Mouse (Mus musculus) spleen, postnatal 36 days (tissue): ENCODE data around the gene Homez.

Experiments used
- DNase-seq, 2 experiments: peaks; one replicate each; pipeline ENCODE4 v3.0.0; 2022; ENCODE audit warnings: low spot score in 2 of 2, mixed read lengths in 1 of 2

Gene Homez

DNA sequence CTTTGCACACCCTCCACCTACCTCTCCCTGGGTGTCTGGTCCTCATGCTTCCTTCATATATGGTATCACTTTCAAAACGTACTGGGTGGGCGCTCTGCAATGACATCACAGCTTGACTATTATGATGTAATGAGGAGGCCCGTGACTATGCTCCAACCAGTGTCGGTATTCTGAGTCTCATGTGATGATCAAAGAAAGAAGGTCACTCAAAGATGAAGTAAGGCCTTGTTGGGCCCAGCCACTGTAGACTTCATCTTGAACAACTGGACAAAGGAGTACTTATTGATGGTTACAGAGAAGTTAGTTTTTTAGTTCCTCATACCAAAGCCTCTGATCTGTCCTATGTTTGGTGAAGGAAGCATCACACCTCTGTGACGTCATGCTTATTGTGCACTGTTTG is at the start of gene Homez:
Gene Homez, minus strand, starts transcription at position 101 of the 400 bp plus-strand sequence.
- no peak for DNase-seq

DNA sequence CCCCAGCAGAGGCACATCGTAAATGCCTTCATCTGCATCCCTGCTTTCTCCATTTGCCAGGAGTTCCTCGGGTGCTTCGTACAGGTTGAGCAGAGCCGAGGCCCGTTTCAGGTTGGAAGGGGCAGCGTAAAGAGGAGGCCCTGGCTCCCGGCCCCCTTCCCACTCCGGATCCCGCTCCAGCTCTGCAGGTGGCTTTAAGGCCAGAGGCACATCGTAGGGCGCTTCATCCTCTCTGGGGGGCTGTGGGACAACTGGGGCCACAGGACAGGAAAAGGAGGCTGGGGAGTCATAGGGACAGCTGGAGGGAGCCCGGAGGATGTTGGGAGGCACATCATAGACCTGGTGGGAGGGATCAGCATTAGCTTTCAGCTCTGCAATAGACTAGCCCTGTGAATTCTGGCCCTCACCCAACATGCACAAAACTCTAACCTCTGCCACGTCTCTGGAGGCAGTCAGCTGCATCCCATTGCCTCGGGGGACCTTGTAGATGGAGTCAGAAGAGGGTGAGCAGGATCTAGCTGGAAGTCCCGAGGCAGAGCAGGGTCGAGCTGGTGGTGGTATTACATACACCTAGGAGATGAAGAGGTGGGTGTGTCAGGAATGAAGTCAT is 49.4 kb upstream of the Homez start:
- DNase-seq, result no peak

DNA sequence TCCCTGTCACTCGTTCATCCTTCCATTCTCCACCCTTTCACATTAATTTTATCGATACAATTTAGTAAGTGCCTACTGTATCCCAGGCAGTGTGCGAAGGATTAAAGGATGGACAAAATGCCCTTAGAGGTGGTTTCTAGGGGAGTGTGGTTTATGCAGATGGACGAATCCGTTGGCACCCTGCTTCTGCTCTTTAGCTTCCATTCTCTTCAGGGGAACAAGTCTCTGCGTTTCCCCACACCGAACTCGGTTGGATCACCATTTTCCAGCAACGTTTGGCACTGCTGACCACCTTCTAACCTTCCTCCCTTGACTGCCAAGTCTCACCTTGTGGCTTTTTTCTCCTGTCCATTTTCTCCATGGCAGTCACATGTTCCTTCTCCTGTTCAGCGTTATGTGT is 42.6 kb upstream of the Homez start:
- no peak for DNase-seq

DNA sequence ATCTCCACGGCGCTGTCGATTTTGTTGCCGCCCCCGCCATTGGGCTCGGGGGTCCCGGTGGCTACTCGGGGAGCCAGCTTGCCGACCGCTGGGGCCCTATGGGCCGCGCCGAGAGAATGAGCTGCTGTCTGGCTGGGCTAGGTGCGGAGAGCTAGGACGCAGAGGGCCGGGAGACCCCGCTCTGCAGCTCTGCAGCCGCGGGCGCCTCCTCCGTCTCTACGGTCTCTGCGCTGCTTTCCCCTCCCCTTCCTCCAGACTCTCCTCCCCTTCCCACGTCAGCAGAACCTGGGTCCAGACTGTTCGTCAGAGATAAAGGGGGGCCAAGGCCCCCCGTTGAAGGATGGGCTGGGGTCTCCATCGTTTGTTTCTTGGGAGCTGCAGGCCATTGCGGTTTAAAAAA is 42.1 kb upstream of the Homez start, which contains the start of gene Slc22a17:
Gene Slc22a17, minus strand, starts transcription at position 247 of the 400 bp plus-strand sequence.
- DNase-seq, result peak; percentile 30 to 50

DNA sequence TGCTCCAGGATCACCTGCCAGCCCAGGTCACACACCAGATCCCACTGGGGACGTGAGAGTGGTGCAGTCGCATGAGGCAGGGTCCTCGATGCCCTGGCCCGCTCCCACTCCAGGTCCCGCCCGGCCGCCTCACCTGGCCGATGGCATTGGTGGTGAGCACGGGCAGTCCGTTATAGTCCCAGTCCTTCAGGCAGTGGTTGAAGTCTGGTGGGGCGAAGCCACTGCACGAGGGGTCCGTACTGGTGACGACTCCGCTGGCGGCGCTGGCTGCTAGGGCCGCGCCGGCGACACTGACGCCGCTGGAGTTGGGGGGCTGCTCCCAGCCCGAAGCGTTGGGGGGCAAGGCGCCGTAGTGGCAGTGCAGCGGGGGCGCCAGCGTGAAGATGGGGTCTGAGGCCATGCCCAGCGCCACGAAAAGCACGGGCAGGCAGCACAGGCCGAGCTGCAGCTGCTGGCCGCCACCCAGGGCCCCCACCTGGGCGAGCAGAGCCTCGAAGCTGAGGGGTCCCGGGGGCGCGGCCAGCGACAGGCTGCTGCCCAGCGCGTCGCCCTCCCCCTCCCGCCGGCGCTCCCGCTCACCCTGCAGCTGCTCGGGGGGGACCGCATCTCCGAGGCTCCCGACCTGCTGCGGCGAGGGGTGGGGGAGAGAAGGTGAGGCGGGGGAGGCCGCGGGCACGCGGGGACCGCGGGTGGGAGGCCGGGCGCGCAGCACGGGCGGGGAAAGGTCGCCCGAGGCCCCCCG is 41.5 kb upstream of the Homez start:
- DNase-seq, result no peak

DNA sequence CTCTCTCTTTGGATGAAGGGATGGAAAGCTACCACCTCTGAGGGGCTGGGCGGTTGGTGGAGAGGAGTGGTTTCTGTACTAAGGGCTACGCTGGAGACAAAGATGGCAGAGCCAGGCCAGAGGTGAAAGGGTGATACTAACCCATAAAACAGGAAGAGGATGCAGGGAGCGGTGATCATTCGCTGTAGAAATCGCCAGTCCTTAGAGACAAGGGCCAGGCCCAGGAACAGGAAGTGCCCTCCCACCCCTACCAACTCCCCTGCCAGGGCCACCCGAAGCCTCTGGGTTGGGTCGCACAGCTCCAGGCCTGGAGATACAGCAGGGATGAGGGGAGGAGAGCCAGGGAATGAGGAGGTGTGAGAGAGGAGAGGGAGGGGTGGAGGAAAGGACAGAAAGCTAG is 37.9 kb upstream of the Homez start:
- no peak for DNase-seq

DNA sequence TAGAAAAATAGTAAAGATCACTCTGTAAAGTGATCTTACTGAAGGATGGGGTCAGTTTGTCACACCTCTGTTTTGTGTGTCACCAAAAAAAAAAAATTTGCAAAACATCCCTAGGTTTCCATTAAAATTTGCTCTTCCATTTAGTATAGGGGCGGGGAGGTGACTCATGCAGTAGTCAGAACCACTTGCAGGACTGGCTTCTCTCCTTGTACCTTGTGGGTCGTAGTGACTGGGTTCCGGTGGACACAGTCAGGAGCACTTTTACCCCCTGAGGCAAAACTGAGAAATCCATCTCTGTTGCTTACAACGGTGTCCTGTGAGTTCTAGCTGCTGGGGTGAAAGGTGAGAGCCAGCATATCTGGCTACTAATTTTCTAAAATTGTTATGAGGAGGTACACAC is 32.9 kb upstream of the Homez start:
- DNase-seq, result no peak

DNA sequence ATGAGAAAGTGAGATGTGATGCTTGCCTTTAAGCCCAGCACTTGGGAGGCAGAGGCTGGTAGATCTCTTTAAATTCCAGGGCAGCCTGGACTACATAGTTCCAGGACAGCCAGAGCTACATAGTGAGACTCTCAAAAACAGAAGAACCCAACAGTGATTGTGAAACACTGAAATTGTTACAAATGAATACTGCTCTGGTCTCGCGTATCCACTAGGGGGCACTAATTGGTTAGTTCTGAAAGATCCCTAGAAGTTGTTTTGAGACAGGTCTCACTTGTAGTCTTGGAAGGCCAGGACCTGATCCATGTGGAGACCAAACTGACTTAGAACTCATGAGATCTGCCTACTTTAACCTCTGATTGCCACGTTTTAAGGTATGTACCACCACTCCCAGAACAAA is 29.6 kb upstream of the Homez start:
- peak; percentile 34 to 60 for DNase-seq

DNA sequence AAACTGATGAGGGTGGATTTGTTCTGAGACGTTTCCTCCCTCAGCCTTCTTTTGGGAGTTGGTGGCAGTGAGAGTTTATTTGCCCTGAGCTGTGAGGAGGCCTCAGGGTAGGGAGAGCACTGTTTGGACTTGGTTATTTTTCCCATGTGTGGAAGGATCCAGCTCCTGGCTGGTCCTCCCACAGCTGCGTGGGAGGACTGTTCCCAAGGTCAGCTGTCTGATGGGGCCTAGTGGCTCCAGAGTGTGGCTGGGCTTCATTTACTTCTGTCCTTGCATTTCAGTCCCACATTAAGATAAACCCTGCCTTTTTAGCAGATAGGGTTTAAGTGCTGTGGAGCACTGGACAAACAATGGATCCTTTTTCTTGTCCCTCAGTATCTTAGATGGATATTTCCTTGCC is 26.7 kb upstream of the Homez start:
- DNase-seq, result no peak

DNA sequence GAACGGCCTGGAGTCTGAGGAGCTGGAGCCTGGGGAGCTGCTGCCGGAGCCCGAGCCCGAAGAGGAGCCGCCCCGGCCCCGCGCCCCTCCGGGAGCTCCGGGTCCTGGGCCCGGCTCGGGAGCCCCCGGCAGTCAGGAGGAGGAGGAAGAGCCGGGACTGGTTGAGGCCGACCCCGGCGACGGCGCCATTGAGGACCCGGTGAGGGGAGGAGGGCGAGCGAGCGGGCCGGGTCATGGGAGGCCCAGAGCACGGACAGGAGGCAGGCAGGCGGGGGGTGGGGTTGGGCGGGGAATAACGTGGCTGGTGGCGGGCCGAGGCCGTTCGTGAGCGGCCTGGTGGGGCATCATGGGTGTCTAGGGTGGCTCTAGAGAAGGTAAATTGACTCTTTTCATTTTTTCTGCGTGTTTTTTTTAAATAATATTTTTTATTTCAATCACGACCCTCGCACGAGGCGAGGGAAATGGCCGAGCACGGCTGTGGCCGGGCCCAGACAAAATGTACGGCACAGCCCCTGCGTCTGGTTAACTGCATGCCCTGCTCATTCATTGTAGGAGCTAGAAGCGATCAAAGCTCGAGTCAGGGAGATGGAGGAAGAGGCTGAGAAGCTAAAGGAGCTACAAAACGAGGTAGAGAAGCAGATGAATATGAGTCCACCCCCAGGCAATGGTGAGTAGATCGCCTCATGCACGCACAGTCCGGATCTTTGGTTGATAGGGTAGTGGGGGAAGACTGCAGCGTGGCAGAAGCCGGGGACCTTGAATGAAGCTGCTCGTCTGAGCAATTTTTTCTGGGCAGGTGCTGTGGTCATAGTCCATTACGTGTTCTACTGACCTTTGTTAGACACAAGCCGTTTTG is 23.8 kb upstream of the Homez start:
- peak; percentile 53 to 57 for DNase-seq

DNA sequence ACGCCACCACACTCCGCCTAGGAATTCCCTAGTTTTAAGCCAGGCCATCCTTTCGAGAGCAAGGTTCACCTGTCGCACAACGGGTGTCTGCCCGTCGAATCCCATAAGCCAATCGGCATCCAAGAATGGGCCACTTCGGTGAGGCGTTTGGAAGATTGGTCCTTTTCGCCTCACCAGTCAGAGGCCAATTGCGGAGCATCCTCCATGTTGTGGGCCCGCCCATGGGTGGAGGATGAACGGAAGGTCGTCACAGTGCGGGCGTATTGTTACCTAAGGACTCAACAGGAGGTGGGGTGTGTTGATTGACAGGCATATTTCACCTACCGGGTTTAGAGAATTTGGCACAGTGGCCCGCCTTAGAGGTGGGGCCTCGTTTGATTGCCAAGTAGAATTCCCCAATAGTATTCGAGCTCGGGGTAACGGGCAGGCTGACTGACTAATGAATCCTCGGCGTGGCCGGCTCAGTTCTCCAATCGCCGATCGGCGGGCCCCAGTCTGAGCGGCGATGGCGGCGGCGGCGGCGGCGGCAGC is 23.0 kb upstream of the Homez start:
- DNase-seq, result peak; percentile 98 to 99

DNA sequence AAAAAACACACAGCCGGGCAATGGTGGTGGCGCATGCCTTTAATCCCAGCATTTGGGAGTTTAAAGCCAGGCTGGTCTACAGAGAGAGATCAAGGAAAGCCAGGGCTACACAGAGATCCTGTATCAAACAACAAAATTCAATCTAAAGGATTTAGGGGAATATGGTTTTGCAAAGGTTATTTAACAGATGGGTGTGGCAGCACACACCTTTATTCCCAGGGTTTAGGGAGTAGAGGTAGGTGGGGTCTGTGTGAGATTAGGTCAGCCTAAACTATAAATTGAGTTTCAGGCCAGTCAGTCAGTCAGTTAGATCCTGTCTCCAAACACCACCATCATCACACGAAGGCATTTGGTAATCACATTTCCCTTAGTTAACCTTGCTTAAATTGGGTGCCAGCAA is 21.4 kb upstream of the Homez start, which contains the start of gene Pabpn1:
Gene Pabpn1, plus strand, starts transcription at position 301 of the 400 bp plus-strand sequence.
- no peak for DNase-seq

DNA sequence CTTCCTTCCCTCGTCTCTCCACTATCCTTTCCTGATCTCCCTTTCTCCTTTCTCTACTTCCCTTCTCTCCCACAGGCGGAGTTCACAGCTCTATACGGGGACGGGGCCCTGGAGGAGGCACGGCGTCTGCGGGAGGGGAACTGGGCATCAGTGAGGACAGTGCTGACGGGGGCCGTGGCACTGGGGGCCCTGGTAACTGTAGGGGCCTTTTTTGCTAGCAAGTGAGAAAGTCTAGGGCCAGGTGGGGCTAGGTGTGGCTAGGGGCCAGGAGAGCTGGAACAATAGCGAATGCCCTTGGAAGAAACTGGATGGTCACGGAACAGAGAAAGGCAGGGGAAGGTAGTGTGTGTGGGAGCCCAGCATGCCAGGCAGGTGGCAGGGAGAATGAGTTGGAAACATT is 14.5 kb upstream of the Homez start:
- no peak for DNase-seq

DNA sequence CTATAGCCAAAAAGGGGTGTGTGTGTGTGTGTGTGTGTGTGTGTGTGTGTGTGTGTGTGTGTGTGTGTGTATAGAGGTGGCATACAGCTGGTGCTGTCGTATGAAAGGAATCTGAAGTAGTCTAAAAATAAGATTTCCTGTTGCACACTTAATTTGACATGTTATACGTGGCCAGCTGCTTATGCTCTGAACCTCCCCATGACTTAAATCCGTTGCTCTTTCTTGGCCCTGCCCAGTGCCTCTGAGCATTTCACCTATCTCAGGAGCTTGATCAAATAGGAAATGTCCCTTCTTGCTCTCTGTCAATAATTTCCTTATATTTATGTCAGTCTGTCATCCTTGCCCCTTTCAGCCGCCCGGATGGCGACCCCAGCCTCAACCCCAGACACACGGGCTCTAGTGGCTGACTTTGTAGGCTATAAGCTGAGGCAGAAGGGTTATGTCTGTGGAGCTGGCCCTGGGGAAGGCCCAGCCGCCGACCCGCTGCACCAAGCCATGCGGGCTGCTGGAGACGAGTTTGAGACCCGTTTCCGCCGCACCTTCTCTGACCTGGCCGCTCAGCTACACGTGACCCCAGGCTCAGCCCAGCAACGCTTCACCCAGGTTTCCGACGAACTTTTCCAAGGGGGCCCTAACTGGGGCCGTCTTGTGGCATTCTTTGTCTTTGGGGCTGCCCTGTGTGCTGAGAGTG is 13.4 kb upstream of the Homez start:
- DNase-seq, result no peak

DNA sequence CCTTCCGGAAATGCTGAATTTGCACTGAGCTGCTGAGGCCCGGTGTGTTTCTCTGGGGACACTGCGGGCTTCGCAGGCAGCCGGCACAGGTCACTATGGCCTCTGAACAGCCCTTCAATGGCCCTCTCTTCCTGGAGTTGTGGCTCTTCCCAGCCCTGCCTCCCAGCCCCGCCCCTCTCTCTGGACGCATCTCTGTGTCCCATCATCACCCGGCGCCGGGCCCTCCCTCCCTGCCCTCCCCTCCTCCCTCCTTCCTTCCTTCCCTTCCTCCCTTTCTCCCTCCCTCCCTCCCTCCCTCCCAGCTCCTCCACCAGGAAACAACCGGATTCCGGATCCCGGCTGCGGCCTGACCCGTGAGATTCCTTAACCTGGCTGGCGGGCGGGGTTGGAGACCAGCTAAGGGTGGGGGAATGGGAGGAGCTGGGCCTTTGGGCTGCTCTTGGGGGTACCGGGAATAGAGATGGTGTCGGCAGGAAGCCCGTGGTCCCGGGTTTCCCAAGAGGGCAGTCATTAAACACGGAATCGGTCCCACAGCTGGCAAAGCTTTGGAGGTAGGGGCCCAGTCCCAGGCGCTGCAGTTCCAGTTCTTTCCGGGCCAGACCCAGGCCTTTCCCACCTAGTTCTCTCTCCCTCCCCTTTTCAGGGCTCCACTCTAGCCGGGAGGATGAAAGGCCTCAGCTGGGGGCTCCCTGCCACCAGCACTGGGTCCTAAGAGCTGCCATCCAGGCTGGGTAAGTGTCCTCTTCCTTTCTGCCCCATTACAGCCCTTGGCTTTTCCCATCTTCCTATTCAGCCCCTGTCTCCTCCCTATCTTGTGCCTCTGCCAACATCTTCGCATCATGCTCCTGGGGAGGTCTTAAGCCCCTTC is 12.6 kb upstream of the Homez start, which contains the start of the genes Bcl2l2 and Gm20521:
Gene Bcl2l2, plus strand, starts transcription at position 224 of the 868 bp plus-strand sequence.
Gene Gm20521, plus strand, starts transcription at position 288 of the 868 bp plus-strand sequence.
- peak; percentile 31 to 46 for DNase-seq

DNA sequence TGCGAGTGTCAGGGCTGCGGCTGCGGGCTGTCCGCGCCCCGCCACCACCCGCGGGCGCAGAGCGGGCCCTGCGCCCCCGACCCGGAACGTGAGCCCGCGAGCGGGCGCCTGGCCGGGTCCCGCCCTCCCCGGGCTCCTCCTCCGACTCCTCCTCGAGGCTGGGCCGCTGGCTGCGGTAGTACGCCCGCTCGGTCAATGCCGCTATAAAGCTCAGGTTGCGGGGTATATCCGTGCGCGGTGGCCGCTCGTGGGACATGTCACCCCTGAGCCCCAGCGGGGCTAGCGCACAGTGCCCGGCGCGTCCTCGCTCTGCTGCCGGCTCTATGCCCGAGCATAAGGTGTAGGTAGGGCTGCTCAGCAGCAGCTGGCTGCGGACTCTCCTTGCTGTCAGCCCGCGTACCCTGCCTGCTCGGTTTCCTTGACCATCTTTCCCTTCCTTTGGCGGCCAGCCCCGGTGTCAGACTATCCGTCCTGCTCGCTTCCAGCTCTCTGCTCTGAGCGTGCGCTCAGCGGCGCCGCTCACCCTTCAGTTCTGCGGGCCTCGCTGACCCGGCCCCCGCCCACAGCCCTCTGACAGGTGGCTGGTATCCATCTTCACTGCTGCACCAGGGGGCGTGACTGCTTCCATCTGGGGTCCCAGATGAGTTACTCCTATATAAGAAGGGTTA is 6.4 kb upstream of the Homez start, which contains the start of gene Ppp1r3e:
Gene Ppp1r3e, minus strand, starts transcription at position 503 of the 668 bp plus-strand sequence.
- peak; percentile 37 to 60 for DNase-seq

DNA sequence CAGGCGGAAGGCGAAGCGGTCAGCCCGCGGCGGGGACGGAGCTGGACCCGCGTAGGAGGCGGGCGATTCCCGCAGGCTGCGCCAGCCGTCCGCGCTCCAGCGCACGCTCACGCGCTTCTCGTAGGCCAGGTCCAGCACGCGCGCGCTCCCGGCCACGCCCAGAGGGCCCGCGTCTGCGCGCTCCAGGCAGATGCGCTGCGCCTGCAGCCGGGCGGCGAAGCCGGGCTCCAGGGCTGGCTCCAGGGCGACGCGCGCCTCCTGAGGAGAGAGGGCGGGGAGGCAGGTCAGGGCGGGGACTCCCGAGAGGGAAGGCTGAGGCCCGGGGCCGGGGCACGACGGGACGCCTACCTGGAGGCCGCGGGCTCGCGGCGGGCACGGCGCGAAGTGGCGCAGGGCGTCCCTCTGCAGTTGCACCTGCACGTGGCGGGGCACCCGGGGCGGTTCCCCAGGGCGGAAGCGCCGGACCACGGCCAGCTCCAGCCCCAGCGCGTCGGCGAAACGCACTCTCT is 5.8 kb upstream of the Homez start:
- peak; percentile 77 to 78 for DNase-seq

DNA sequence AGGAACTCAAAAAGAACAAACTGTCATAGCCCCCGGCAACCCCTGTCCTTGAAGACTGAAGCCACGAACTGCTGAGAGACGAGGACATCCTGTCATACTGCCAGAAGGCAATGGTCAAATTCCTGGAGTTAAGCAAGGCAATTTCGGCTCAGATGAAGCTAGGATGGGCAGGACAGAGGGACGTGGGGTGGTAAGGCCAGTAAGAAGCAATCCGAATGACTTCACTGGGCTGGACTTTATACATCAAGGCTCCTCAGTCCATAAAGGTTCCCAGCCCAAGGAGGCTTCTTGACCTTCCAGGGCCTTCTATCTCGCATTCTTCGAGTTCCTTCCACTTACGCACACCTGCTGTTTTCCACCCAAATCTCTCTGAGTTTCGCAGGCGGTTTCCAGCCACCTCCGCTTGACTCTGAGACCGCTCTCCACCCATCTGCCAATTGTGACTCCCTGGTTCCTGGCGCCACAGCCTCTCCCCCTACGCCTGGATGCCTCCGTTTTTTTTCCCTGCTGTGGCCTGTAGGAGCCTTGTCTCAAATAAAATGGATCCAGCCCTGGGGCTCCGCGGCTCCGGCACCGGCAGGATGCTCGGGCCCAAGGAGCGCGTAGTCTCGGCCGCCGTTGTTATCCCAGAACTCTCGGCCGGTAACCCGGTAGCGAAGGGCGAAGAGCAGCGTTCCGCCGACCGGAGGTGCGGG is 5.2 kb upstream of the Homez start:
- DNase-seq, result no peak

DNA sequence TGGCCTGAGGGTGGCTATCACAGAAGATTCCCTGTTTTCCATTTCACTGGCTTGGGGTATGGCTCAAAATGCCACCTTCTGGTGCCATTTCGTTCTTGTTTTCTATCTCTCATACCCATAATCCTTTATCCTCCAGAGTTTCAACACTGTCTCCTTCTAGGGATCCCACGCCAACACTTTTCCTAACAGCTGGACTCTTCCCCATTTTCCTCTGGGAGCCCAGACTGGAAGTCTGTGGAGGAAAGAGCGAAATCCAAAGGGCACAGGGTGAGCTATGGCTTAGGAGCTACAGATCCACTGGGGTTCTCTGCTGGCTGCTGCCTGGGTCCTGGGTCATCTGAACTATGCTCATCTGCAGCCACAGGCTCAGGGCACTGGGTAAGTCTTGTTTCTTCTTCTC is 3.4 kb upstream of the Homez start:
- no peak for DNase-seq
